Mouse (Mus musculus) common myeloid progenitor, adult 5-6 weeks (primary cell): ENCODE results near the gene Rhobtb3. TPM values are rescaled to one million over a fixed set of nuclear protein-coding genes. Genes with fewer than 3 reads are reported as not detected.
A peak's percentile ranks its signal among the peaks of the same experiment; 100 is the strongest.
"Not testable (repeated sequence)": the region's sequence is repeated elsewhere in the genome, so short reads cannot be mapped to it uniquely, and the experiment has no call there.

ENCODE experiments used
- ATAC-seq: replicated peaks from 2 replicates; pipeline ENCODE4 v1.8.0; 2016; ENCODE audit warnings: low read depth, mild to moderate bottlenecking, moderate TSS enrichment, inconsistent platforms; ENCODE audit not compliant: poor library complexity, severe bottlenecking
- total RNA-seq: library from RNA; stranded (forward); fragments of 200-1000, 187-1606 nt; gene quantifications from 2 replicates; pipeline ENCODE4 v1.2.3, GENCODE M21; 2017

The Rhobtb3 gene
- total RNA-seq, 1 experiment from 2014 or later = 33.7 TPM

DNA sequence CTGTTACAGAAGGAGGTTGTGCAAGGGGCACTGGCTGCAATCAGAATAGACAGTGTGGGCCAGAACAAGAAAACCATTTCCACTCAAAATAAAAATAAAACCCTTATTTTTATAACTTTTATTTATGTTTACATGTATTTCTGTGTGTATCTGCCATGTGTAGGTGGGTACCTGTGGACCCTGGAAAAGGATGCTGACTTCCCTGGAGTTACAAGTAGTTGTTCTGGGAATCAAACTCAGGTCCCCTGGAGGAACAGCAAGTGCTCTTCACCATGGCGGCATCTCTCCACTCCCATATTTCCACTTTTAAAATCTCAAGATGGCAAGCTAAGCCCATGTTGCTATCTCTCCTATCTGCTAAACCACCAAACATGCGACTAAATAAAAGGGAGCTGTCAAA is 13.1 kb downstream of the Rhobtb3 start:
- no peak for ATAC-seq

DNA sequence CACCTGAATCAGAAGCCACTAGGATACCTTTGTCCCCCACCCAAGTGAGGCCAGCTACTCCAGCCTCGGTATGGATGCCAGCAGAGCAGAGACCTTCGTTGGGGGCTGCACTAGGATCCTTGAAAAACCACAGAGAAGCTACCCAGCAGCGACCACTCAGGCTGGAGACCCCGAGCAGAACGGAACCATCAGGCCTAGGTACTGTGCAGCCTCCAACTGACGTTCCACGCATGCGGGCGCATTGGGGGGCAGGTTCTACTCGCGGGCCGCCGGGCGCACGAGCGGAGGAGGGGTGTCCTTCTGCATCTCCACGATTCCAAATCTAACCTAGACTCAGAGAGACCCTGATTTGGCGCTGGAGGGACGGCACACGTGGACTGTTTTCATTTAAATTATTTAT is 13.7 kb downstream of the Rhobtb3 start:
- ATAC-seq = no peak

DNA sequence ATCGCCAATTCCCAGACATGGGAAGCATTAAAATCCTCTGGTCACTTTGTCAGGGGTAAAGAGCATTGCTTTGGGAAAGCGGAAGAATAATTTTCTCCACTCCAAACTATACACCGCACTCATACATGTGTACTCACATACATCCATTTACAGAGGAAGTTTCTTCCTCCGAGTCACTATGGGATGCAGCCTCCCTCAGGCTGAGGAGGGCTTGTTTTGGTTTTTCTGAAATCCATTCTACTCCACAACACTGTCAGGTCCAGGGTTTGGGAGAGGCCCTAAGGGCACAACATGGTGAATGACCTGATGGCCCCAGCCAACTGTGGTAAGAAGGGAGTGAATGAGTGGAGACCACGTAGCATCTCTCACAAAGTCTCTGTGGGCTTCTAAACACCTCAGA is 14.7 kb downstream of the Rhobtb3 start:
- ATAC-seq = not testable (repeated sequence)

DNA sequence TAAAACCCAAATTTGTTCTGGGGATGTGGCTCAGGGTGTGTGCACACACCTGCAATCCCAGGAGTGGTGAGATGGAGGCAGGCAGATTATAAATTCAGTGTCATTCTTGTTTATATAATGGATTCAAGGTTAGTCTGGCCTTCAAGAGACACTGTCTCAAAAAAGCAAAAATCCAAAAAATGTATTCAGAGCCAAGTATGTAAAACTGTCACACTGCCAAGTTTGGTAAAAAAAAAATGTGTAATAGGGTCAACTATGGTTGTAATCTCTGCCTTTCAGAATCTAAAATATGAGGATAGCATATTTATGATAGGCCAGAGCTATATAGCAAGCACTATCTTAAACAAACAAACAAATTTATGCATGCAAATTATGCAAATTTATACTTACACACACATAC is 15.8 kb downstream of the Rhobtb3 start:
- no peak for ATAC-seq

DNA sequence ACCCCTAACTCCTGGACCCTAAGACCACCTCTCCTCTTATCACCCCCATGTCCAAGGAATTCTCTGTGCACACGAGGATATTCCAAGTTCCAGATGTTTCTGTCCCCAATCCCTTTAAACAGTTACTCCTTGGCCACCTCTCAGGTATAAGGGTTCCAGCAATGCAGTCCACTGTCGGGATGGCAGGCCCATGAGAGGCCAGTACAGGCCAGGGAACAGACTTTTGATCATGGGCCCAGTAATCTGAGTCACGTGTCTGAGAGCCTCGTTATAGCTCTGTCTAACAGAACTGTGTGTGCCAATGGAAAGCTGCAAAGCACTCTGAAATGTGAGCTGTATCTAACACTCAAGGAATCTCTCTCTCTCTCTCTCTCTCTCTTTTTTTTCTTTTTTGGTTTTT is 29.6 kb downstream of the Rhobtb3 start:
- no peak for ATAC-seq

DNA sequence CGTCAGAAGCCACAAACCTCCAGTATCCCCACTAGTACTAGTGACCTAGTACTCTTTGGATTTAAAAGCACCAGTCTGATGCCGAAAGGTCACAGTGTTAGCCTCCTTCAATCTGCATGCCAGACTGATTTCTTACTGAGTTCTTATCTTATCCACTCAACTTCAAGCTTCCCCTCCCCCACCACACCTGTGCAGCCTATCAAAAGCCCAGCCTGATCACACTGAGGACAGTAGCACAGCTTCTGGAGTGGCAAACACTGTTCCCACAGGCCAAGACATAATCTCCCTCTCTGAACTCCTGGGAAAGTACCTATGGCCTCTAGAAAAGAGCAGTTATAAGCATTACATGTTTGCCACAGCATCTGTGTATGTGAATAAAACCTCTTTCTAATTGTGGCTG is 35.5 kb downstream of the Rhobtb3 start:
- ATAC-seq = no peak

DNA sequence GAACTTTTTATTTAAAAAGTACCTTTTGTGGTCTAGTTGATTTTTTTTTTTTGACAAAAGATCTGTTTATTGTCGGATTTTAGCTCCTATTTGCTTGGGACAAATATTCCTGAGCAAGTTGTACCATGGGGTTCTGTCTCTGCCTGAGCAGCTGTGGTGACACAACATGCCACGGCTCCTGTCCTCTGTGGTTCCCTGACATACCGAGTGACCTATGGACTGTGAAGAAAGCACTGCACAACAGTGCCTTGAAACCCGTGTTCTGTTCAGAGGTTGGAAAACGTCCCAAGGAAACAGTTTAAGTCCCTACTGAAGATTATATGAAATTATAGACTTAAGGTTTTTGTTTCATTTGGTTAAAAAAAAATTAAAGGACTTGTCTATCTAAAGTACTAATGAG is 36.6 kb downstream of the Rhobtb3 start:
- no peak for ATAC-seq

DNA sequence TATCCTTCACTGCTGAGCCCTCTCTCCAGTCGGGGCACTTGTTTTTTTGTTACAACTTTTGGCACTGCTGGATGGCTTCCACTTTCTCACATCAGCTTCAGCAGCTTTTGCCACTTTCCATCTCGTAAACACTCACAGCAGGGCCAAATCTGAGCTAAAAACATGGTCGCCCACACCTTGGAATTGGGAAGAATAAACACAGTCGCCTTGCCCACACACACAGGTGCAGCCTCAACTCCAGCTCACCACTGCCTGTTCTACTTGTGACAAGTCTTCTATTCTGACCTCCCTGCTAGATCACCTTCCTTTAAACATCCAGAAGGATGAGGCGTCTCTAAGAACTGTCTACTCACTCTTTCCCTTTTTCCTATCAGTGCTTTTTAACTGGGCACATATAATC is 39.1 kb downstream of the Rhobtb3 start:
- ATAC-seq = no peak

DNA sequence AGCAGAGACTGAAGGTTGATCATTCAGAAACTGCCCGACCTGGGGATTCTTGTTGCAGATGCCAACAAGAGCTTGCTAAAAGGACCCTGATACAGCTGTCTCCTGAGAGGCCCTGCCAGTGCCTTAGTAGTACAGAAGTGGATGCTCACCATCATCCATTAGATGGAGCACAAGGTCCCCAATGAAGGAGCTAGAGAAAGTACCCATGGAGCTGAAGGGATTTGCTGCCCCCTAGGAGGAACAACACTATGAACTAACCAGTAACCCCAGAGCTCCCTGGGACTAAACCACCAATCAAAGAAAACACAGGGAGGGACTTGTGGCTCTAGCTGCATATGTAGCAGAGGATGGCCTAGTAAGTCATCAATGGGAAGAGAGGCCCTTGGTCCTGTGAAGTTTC is 42.8 kb downstream of the Rhobtb3 start:
- ATAC-seq = not testable (repeated sequence)

DNA sequence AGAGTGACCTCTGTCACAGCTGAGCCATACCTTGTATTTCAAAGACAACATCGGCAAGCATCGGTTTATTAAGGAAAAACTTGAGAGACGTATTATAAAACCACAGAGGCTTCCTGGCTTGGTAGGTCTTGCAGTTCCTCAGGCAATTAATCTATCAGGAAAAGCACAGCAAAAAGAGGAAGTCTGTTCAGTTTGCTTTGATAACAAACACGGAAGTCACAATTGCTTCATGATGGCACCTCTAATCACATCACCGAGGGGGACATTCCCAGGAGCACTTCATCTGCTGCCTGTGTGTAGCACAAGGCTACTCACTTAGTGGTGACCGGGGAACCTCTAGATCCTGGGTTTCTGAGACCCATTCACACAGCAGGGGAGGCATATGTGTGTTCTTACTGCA is 50.8 kb downstream of the Rhobtb3 start:
- peak; percentile 97 for ATAC-seq

DNA sequence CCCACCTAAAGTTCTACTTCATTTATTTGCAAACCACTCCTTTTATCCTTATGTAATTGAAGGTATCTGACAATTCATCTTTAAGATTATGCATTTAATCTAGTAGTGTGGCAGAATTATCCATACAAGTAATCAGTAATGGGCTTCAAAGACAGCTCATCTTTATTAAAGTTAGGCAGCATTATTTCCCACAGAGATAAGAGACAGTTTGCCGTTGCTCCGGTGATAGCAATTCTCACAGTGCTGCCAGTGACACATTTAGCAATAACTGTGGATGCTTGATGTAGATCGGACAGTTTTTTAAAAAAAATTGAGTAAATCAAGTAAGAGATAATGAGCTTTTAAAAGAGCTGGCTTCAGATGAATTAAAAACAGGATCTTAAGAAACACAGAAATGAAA is 51.4 kb downstream of the Rhobtb3 start:
- peak; percentile 30 for ATAC-seq

DNA sequence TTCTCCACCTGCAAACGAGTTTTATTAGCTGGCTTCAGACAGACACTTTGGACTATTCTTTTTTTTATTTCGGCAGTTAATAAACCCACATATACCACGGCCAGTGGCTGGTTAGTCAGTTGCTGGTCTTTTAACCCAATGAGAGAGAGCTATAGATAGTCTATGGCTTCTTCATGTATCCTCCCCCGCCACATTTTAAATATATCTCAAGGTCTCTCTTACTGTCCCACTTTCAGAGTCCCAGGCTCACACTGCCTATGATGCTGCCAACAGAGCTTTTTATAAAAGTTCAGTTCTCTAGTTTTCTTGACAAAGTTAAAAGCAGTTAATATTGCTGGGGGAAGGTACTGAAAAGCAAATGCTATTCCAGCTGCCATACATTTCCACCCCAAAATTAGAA is 51.9 kb downstream of the Rhobtb3 start:
- ATAC-seq = no peak

DNA sequence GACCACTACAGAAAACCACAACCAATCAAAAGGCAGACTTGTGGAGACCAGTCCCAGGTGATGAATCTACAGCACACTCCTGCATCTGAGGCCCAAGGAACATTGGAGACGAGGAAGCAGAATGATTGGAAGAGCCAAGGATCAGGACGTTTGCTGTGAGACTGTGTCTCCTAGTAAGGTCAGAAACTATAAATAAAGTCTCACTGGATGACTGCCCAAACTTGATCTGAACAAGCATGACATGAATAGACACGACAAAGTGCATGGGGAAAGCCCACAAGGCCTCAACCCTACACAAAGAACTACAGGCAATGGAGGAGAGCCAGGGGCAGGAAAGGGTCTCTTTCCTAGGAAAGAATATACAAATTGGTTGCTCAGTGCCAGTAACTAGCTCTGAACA is 59.9 kb downstream of the Rhobtb3 start:
- no peak for ATAC-seq

DNA sequence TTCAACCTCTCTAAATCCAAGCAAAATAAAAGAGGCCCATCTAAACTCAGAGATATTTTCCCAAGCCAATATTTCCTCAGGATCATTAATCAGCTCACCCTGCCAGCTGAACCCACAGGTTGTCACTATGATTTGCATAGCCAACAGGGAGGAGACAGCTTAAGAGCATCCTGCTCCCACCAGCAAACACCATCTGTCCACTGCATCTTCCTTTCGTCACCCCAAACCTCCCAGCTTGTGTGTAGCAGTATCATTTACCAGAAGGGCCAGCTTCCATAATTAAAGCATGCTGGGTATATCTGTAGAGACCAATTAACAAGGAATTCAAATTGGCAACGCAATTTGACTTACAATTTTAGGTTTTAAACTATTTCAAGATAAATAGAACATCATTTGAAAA is 63.2 kb downstream of the Rhobtb3 start:
- no peak for ATAC-seq

DNA sequence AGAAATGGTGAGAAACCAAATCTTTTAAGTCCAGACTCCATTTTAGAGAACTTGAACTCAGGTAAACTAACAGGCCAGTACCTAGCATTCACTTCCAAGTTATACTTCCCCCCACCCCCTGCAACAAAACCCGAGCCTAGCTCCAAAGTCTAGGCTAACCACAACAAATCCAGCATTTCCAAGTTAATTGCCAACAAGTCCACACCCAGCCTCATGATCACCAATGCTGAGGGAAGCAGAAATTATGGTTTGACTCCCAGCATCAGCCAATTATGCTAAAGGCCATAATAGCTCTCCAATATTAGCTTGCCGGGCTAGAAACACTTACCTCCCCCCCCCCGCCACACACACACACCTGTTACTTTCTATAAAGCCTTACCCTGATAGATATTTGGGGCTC is 64.0 kb downstream of the Rhobtb3 start:
- no peak for ATAC-seq

DNA sequence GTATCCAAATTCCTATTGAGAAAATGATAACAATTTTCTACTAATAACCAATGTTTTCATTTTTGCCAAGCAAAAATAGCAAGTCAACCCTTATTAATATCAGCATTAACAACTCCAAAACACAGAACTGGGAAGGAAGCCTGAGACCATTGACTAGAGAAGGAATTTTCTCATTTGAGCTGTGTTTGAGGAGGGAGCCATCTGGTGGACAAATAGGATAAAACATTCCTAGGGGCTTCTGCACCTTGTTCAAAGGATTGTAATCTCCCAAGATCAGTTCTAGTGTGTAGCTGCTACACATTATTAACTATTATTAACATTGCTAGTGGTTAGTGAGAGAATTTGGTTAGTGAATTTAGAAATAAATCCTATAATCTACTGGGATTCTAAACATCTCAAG is 65.8 kb downstream of the Rhobtb3 start:
- peak; percentile 86 for ATAC-seq

DNA sequence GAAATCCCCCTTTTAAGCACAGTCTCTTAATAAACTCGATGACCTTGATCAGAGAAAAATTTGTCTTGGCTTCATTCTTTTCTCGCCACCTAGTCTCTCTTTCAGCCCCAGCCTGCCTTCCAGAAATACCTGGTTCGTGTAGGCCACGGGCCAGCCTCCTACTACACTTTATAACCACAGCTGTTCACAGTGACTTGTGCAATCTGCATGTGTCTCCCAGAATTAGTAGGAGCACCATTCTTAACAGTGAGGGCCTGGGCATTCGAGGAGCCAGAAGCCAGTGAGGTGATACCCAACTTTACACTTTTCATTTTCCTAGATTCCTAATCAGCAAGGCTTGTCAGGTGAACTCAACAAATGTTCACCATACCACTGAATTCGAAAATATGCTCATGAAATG is 67.1 kb downstream of the Rhobtb3 start:
- no peak for ATAC-seq

DNA sequence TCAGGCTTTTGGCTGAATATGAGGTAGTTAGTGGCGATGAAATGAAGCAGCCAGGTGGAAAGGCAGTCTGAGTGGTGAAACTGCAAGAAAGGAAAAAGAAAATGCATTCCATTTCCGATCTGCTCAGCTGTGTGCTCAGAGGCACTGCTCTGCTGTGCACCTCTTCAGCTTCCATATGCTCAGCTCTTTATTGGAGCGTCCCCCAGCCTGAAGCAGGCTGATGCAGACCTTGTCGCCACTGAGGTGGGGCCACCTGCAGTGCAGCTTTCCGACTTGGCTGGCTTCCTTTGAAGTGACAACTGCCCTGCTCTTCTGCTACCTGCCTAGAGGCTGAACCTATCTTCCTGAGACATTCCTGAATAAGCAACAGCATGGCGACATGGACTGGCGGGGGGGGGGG is 67.5 kb downstream of the Rhobtb3 start:
- not testable (repeated sequence) for ATAC-seq

DNA sequence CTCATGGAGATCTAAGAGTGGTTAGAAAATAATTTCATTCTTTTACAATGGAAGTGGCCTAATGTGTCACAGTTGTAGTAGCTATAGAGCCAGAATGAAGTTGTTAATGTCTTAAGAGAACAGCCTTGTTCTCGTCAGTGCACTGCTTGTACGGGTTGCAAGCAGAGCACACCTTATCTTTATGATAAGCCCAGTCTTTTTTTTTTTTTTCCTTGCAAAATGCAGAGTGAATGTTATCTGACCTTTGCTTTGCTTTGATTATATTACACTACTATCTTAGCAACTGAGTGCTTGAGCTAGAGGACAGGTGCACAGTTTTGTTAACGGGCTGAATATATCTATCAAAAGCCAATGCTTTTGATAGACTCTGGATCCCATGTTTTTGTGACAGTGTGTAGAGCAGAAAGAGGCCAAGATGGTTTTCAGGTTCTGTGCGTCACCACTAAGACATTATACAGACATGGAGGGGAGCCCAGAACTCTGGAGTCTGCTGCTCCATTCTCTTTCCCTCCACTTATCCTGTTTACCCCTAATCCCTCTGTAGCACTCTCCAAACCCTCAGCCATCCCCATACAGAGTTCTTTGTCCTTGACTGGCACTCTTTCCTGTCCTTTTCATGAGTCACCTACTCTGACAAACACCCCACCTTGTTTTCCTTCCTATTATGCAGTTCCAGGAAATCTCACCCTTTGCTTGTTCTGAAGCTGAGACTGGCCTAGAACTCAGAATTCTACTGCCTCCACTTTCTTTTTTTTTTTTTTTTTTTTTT is 68.9 kb downstream of the Rhobtb3 start:
- no peak for ATAC-seq

DNA sequence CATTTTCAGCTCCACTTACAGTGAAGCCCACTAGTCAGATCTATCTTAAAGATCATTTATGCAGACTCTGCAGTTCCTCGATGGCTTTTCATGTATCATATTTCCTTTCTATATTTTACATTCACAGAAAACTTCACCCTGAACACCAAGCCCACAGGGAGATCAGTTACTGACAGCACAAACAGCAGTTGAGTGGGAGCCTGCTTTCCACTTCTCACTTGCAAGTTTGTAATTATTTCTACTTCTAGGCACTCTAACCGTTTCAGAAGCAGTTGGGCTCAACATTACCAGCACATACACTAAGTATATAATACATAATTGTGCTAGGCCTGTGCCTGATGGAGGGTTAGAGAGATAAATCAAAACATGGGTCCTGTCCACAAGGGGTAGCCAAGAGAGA is 75.8 kb downstream of the Rhobtb3 start:
- ATAC-seq = no peak

DNA sequence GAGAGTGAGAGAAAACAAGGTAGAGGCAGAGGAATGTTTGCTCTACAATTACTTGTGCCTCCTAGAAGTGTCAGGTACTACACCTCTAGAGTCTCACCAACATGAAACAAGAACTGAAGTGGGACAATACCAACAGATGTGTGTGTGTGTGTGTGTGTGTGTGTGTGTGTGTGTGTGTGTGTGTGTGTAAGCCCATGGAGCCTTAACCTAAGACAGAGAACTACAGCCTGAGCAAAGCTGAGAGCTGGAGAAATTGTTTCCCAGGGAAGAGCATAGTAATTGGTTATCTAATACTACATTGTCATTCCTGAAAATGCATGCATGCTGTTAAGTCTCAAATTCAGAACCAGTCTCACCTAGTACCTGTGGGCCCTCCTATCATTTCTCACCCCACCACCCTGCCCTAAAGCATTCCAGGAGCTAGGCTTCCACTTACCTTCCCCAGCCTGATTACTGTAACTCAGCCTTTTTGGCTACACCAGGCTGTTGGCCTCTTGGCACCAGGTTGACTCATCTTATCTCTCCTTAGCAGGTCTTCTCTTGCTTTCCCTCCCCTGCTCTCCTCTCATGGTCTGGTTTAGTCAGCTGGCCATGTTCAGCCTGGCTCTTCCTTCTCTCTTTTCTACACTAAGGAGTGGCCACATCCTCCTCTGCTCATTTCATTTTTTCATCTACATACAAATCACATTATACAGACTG is 78.1 kb downstream of the Rhobtb3 start:
- peak; percentile 97 for ATAC-seq
